Mouse (Mus musculus) embryo, embryonic 10 days (tissue): Measurements from ENCODE around the gene Pdzd4.

Experiments
- DNase-seq: peaks from one replicate; pipeline ENCODE4 v3.0.0-alpha.2; 2015; ENCODE audit warnings: low spot score

Gene Pdzd4

DNA sequence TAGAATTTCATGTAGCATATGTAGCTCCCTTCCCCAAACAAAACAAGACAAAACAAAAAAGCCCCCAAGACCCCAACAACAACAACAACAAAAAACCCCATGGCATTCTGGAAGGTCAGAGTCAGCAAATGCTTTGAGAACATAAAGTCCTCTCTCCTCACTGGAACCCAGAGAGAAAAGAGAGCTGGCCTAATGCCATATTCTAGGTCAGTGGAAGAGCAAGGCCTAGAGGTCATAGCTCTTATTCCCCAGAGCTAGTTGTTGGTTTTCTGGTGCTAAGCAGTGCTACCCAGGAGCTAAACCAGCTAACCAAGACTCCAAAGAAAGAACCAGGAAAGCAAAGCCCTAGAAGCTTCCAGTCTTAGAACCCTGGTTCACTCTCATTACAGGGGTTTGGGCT is 39.1 kb downstream of the Pdzd4 start:
- DNase-seq = no peak

DNA sequence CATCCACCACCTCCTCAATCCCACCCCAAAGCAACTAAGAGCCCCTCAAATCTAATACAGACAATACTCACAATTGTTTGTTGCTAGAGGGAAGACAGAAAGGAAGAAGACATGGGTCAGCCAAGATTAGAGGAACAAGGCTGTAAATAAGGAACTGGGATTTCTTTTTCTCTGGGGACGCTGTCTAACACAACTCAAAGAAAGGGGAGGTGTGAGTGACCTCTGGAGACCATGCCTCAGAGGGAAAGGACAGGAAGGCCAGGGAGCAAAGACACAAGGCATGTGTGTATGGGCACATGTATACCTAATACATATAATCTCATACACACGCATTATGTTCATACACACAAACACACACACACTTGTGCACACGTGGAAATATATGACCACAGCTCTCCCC is 42.5 kb downstream of the Pdzd4 start:
- no peak for DNase-seq

DNA sequence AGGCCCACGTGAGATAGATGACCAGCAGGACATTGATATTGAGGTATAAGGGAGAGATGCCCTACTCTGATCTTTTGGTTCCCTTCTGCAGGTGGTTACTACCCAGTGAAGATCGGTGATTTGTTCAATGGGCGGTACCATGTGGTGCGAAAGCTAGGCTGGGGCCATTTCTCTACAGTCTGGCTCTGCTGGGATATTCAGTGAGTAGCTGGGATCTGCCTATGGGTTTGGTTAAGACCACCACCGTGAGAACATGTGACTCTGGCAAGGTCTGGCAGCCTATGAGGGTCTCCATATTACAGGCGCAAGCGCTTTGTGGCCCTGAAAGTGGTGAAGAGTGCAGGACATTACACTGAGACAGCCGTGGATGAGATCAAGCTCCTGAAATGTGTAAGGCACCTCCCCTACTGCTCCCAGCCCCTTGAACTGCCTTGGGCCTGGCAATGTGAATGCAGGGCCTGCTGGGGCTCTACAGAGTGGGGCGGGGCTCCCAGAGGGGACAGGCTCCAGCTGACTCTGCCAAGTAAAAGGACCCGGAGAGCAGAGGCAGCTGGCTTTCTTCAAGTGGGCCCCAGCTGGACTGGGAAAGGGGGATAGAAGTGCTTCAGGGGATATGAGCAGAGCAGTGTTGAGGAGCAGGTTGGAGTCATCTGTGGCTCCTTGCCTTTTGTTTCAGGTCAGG is 49.8 kb downstream of the Pdzd4 start:
- DNase-seq = no peak

DNA sequence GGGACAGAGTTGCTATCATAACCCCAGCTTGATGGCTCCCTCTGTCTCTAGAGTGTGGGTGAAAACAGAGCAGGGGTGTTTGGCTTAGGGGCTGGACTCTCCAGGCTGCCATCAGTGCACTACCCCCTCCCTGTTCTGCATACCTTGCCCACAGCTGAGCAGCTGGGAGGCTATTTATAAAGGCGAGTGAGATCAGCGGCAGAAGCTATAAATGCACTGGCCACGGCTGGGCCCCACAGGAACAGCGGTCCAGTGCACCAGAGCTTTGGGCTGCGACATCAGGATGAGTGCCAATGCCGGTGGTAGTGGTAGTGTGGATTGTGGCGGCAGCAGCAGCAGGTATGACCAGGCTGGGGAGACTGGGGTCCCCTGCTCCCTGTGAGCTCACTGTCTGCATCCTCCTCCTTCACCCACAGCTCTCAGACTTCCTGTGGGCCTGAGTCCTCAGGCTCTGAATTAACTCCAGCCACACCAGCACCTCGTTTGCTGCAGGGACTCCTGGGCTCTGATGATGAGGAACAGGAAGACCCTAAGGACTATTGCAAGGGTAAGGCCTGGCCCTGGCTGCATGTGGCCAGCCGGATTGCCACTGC is 50.5 kb downstream of the Pdzd4 start, which contains the start of gene Srpk3:
TSS of gene Srpk3 (plus strand) at position 238 of the 593 bp plus-strand sequence.
- no peak for DNase-seq

DNA sequence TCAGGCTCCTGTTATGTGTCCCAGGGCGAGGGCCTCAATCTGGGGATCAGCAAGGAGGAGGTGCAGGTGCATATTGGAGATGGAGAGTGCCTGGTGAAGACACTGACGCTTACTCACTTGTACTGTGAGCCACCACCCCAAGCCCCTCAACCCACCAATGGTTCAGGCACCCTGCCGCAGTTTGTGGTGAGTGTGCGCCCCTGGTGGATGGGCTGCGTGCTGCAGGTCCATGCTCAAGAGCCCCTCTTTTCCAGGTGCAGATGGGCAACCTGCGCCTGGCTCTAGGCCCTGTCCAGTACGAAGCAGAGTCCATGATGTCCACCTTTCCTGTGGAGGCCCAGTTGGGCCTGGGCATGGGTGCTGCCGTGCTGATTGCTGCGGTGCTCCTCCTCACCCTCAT is 57.5 kb downstream of the Pdzd4 start:
- DNase-seq = peak; percentile 39

DNA sequence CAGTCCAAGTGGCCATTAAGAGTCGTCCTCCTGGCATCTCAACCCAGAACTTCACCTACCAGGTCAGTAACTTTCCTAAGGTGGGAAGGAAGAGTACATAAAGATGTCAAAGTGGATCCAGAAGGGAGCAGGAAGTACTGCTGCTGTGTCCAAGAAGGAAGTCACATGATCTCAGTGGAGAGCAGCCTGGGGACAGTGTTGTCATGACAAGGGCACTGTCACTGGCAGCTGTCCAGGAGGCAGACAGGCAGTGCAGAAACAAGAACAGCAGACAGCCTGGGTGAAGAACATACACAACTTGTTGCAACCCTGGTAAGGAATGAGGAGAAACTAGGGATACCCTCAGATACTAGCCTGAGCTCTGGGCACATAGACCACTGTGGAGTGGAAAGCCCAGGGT is 59.5 kb downstream of the Pdzd4 start:
- DNase-seq = no peak

DNA sequence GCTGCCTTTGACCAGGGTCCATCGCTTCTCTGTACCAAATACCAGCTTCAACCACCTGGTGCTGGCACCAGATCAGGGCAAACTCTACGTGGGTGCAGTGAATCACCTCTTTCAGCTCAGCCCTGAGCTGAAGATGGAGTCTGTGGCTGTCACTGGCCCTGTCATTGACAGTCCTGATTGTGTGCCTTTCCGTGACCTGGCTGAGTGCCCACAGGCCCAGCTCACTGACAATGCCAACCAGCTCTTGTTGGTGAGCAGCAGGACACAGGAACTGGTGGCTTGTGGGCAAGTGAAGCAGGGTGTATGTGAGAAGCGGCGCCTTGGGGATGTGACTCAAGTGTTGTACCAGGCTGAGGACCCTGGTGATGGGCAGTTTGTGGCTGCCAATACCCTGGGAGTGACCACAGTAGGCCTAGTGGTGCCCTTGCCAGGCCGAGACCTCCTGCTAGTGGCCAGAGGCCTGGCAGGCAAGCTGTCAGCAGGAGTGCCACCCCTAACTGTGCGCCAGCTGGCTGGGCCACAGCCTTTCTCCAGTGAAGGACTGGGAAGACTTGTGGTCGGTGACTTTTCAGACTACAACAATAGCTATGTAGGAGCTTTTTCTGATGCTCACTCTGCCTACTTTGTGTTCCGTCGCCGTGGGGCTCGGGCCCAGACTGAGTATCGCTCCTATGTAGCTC is 66.0 kb downstream of the Pdzd4 start:
- DNase-seq = no peak

DNA sequence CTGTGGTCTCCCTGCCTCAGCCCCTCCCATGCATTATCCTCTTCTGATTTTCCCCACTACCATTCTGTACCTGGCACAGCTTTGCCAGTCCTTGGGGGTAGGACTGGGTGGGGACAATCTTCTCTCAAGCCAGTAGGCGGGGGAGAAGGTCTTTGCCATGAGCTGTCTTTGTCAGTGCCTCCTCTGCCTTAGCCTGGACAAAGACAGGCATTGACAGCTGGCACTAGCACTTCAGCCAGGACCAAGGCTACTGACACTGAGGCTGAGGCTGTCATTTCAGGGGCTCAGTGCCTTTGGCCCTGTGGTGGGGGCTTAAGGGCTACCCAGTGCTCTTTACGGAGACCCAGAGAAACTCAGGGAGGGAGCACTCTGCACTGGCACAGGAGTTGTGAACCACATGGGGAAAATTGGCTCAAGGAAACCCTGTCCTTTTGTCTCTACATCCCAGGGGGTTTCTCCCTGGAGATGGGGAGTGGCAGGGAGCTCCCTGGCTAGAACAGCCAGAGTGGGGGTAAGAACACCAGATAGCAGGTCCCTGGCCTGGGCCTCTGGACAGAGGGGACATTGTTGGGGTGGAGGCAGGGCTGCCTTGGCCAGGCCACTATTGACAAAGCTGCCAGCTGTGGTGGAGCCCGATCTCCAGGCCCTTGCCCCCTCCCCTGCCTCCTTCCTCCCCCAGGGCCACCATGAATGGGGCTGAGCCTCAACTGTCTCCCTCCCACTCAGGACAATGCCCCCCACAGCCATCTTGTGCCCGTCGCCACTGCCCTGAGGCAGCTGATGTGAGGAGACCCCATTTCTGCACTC is 68.2 kb downstream of the Pdzd4 start, which contains the start of gene Plxnb3:
TSS of gene Plxnb3 (plus strand) at position 757 of the 807 bp plus-strand sequence.
- no peak for DNase-seq

DNA sequence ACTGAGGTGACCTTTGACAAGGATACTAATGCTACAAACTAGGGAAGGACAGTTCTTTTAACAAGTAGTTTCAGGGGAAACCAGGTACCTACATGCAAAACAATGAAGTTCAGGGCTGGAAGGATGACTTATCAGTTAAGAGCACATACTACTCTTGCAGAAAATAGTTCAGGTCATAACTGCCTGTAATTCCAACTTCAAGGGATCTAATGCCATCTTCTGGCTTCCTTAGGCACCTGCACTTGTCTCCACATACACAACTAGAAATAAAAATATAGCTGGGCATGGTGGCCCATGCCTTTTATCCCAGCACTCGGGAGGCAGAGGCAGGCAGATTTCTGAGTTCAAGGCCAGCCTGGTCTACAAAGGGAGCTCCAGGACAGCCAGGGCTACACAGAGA is 75.8 kb downstream of the Pdzd4 start:
- DNase-seq = no peak

DNA sequence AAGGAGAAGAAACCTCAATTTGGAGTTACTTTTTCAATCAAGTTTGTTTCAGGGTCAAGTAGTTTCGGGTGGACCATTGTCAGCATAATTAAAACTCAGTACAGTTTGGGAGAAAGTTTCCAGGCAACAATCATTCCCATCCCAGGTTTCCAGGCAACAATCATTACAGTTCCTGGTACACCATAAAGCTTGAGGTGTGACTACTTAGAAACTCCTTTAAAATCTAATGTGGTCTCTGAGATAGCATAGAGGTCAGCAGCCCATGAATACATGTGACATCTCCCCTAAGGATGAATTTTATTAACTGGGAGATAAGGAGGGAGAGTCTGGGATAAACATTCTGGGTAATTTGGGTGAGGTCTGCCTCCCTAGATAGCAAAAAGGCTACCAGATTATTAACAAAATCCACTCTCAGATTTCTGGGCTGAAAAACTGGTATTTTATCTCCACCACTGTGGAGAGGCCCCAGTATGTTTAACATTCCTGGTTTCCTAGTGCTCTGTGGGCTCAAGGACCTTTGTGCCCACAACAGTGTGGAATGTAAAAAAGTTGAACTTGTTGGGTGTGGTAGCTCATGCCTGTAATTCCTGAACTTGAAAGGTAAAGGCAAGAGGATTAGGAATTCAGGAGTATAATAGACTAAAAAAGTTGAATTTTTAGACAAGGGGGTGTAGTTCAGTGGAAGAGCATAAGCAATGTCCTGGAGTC is 79.8 kb downstream of the Pdzd4 start:
- DNase-seq = no peak
